Mouse (Mus musculus): ENCODE data around the gene Hmcn1. TPM values are rescaled to one million over a fixed set of nuclear protein-coding genes. Genes with fewer than 3 reads are reported as not detected.
A peak's percentile ranks its signal among the peaks of the same experiment; 100 is the strongest.

The Hmcn1 gene
- total RNA-seq, 2 experiments from 2014 or later: 2.9 to 3.8 TPM

DNA sequence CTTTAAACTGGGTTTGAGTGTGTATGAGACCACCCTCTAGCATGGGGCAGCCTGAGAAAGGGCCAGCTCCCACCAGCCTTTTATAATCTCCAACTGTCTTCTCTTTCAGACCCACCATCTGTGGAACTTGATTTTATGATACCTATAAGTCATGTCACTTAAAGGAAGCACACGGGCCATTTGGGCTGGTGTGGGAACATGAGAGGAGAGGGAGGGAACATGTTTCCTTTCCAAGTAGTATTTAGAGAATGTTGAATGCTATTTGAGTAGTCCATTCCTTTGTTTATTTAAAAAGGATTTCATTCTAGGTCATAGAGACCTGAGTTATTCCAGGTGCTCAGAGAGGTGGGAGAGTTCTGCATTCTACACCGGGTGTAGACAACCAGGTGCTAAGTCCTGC is 1.4 kb upstream of the Hmcn1 start:
- DNase-seq (ENCODE audit: extremely low spot score in 1 of 2, low spot score in 1 of 2): no peak

- no peak for DNase-seq (ENCODE audit: extremely low spot score in 1 of 2, low spot score in 1 of 2)
Measured at GRCm38 (mm10) chr1:150992711-150993161, 499 bp downstream of the Hmcn1 start.

- DNase-seq (ENCODE audit: extremely low spot score in 1 of 2, low spot score in 1 of 2): no peak
Measured at GRCm38 (mm10) chr1:150991745-150992554, 1.3 kb downstream of the Hmcn1 start.

DNA sequence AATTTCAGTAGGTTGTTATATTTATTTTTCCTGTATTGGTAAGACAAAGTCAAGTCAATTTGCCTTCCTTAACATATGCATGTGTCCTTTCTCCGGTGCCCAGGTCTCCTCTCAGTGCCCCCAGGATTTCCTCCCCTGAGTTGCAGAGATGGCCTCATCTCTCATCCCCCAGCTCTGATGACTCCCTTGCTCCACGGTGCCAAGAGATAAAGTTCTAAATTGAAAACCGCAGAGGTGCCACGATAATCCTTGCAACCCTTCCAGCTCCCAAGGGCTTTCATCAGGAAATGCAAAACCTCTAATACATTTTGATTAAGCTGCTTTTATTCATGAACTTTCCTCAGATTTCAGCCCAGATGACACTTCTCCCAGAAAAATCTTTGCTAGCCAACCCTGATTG is 8.3 kb downstream of the Hmcn1 start:
- no peak for DNase-seq (ENCODE audit: extremely low spot score in 1 of 2, low spot score in 1 of 2)

DNA sequence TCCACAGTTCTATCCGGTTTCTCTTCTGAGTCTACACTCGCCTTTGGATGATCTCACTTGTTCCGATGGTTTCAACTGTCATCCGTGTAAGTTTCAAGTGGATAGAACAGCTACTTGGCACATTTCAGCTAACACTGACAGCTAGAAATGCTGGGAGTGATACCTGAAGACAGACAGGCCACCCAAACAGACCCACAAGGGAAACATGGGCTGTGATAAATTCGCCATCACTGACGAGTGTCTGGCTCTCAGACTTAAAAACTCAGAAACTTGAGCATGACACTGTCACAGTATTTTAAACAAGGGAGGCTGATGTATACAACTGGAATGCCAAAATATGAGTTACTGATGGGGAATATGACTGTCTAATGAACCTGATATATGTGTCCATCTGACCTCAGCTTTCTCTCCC is 9.1 kb downstream of the Hmcn1 start:
- no peak for DNase-seq (ENCODE audit: extremely low spot score in 1 of 2, low spot score in 1 of 2)

DNA sequence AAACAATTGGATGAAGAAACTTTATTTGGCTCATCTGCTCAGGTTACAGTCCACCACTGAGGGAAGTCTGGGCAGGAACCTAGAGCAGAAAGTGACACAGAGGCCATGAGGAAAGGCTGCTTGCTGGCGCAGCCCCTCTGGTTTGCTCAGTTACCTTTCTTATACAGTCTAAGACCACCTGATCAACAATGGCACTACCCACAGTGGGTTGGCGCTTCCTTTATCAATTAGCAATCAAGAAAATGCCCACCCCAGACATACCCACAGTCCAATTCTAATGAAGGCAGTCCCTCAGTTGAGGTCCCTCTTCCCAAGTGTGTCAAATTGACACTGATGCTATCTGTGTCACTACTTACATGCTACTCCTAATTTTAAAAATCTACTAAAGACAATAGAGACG is 14.6 kb downstream of the Hmcn1 start:
- DNase-seq (ENCODE audit: extremely low spot score in 1 of 2, low spot score in 1 of 2): no peak

GRCm38 (mm10) chr1:150976263-150976662 is 17.0 kb downstream of the Hmcn1 start:
- peak in 1 of 2 experiments; percentile 3 for DNase-seq (ENCODE audit: extremely low spot score in 1 of 2, low spot score in 1 of 2)

- DNase-seq (ENCODE audit: extremely low spot score in 1 of 2, low spot score in 1 of 2): no peak
Measured at GRCm38 (mm10) chr1:150959486-150960074, 33.7 kb downstream of the Hmcn1 start.

- no peak for DNase-seq (ENCODE audit: extremely low spot score in 1 of 2, low spot score in 1 of 2)
Measured at GRCm38 (mm10) chr1:150951004-150951403, 42.2 kb downstream of the Hmcn1 start.

- no peak for DNase-seq (ENCODE audit: extremely low spot score in 1 of 2, low spot score in 1 of 2)
Measured at GRCm38 (mm10) chr1:150950046-150950445, 43.2 kb downstream of the Hmcn1 start.

- DNase-seq (ENCODE audit: extremely low spot score in 1 of 2, low spot score in 1 of 2): no peak
Measured at GRCm38 (mm10) chr1:150948911-150949310, 44.3 kb downstream of the Hmcn1 start.

- no peak for DNase-seq (ENCODE audit: extremely low spot score in 1 of 2, low spot score in 1 of 2)
Measured at GRCm38 (mm10) chr1:150943601-150944000, 49.6 kb downstream of the Hmcn1 start.

DNA sequence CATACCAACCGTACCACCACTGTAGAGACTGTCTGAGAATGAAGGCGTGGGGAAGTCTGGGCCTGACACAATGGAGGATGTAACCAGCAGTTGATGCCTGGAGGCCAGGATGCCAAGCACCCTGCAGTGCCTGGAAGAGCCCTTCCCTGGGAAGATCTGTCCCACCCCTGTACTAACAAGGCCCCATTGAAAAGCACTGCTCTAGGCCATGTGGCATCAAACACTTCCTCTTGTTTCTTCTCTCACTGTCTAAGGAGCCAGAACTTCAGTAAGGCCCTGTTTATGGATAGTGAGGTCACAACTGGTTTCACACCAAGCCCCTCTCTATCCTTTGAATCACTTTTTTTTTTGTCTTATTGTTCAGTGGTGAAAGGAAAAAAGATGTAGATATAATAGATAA is 51.1 kb downstream of the Hmcn1 start:
- DNase-seq (ENCODE audit: extremely low spot score in 1 of 2, low spot score in 1 of 2): no peak

- no peak for DNase-seq (ENCODE audit: extremely low spot score in 1 of 2, low spot score in 1 of 2)
Measured at GRCm38 (mm10) chr1:150936821-150937220, 56.4 kb downstream of the Hmcn1 start.

- DNase-seq (ENCODE audit: extremely low spot score in 1 of 2, low spot score in 1 of 2): peak; percentile 36 to 44
Measured at GRCm38 (mm10) chr1:150933616-150934015, 59.6 kb downstream of the Hmcn1 start.

DNA sequence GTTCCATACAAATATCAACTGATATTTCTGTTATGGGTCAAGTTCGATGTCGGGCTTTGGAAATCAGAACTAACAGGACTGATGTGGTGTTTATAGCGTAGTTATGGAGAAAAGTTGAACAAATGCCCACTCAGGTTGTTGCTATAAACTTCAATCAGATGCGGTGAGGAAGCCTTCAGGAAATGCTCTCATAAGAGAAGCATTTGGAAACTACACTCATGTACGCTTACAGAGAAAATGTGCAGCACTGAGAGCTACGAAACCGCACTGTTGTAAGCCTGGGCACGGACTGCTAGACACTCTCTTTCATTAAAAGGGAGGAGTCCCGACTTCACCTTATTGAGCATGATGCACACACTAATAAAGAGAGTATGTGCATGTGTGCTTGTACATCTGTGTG is 72.4 kb downstream of the Hmcn1 start:
- no peak for DNase-seq (ENCODE audit: extremely low spot score in 1 of 2, low spot score in 1 of 2)

- DNase-seq (ENCODE audit: extremely low spot score in 1 of 2, low spot score in 1 of 2): peak; percentile 20 to 84
Measured at GRCm38 (mm10) chr1:150920276-150920675, 73.0 kb downstream of the Hmcn1 start.

DNA sequence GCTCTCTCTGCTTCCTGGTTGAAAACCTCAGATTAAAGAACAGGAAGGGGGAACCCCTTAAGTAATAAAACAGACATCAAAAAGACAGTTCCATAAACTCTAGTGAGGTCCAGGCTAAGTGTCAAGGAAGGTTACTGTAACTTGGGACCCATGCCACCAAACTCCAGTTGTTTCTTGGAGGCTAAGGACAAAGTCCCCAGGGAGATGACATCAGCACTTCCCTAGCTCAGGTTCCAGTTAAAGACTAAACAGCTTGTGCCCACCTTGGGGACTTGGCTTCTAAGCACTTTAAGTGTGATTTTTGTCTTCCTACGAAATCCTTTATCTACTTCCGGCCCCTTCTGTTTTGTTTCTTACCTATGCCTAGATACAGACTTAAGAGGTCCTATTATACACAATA is 78.3 kb downstream of the Hmcn1 start:
- DNase-seq (ENCODE audit: extremely low spot score in 1 of 2, low spot score in 1 of 2): no peak

GRCm38 (mm10) chr1:150913586-150914136 is 79.6 kb downstream of the Hmcn1 start:
- DNase-seq (ENCODE audit: extremely low spot score in 1 of 2, low spot score in 1 of 2): no peak

DNA sequence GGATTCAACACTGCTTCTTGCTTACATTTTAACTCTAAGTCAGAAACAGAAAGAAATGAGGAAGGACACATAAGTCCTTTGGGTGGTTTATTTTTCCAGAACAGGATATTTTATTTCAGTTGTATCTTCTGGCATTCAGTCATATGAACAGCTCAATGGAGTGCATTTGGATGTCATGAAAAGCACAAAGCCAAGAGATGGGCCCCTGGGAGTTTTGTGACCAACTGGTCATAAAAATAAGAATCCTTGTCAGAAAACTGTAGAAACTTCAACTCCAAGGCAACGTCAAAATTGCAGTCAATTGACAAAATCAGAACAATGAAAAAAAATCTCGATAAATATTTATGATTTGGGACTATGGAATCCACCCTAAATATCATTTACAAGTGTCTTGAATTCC is 83.6 kb downstream of the Hmcn1 start:
- DNase-seq (ENCODE audit: extremely low spot score in 1 of 2, low spot score in 1 of 2): no peak

DNA sequence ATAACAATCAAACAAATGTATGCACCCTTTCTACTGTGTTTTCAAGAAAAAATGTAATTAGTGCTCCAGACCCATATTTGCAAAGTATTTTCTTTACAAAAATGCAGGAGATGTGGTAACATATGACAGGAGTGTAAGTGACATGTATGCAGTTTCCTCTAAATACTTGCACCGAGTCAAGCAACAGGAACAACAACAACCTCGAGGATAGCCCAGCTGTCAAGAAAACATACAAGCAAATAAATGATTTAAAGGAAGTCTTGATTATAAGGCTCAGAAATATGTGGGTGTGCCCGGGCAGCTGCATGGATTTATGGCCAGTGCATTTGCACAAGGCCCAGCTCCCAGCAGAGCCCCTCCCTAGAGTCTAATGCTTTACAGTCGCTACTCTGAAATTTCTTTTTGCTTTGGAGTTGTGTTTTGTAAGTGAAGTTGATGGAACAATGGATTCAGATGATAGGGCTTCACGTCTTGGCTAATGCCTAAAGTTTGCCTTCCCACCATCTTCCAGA is 99.5 kb downstream of the Hmcn1 start:
- DNase-seq (ENCODE audit: extremely low spot score in 1 of 2, low spot score in 1 of 2): no peak
